Mouse (Mus musculus) CH12F3 (cell line): ENCODE data around the gene Ceacam3.
"Not testable (repeated sequence)": the region's sequence is repeated elsewhere in the genome, so short reads cannot be mapped to it uniquely, and the experiment has no call there.

ENCODE experiments used
- in situ Hi-C: fragments of 300-500 bp; cut with MboI; formaldehyde crosslinking; loops from 2 replicates; pipeline ENCODE4 v1.14.3; 2020; ENCODE audit warnings: low sequenced_read_pairs

The Ceacam3 gene

GRCm38 (mm10) chr7:17149931-17150330 lies at the start of gene Ceacam3:
Gene Ceacam3 (plus strand): TSS chr7:17150282.
- in situ Hi-C loops: no loop called here

- in situ Hi-C loops: not testable (repeated sequence)
These were observed 48.5 kb upstream of the Ceacam3 start for GRCm38 (mm10) chr7:17101631-17102030.

GRCm38 (mm10) chr7:17135307-17135706 lies 14.8 kb upstream of the Ceacam3 start:
- in situ Hi-C loops: no loop called here

- in situ Hi-C loops: no loop called here
These were observed 5.6 kb downstream of the Ceacam3 start for GRCm38 (mm10) chr7:17155634-17156033.

- in situ Hi-C loops: no loop called here
These were observed 7.0 kb downstream of the Ceacam3 start for GRCm38 (mm10) chr7:17156885-17157677.

GRCm38 (mm10) chr7:17159011-17159410 lies 8.9 kb downstream of the Ceacam3 start:
- in situ Hi-C loops: no loop called here

- in situ Hi-C loops: no loop called here
These were observed 21.7 kb downstream of the Ceacam3 start for GRCm38 (mm10) chr7:17171827-17172226.

DNA sequence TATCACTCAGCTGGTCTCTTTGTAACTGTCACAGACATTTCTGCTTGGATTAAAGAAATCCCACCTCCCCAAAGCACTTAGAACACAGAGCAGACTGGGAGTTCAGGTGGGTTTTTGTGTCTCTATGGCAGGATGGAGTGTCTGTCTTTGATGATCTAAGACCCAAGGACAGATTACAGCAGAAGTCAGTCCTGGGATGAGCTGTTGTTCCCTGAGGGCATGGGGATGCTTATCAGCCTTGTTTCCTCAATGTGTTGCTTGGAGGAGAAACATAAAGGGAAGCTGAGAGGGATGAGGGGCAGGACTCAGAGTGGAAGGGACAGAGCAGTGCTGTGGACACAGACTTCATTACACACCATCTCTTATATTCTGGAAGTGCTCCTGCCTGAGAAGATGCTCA lies 53.1 kb downstream of the Ceacam3 start, which contains the start of gene Psg29:
Gene Psg29 (plus strand): TSS at position 301 of the 400 bp plus-strand sequence.
- in situ Hi-C loops: no loop called here

GRCm38 (mm10) chr7:17205530-17206184 lies 55.6 kb downstream of the Ceacam3 start:
- in situ Hi-C loops: no loop called here
